Mouse (Mus musculus) liver, postnatal 0 days (tissue): ENCODE data around the gene Pop5.

Experiments used
- CTCF ChIP-seq: sonication (generic); IDR thresholded peaks from 2 replicates; pipeline ENCODE4 v1.5.1; 2016; ENCODE audit warnings: antibody characterized with exemption, low read depth
- EP300 ChIP-seq: IDR thresholded peaks from 2 replicates; pipeline ENCODE4 v1.6.1; 2016; ENCODE audit warnings: antibody characterized with exemption, low read depth, mild to moderate bottlenecking

DNA sequence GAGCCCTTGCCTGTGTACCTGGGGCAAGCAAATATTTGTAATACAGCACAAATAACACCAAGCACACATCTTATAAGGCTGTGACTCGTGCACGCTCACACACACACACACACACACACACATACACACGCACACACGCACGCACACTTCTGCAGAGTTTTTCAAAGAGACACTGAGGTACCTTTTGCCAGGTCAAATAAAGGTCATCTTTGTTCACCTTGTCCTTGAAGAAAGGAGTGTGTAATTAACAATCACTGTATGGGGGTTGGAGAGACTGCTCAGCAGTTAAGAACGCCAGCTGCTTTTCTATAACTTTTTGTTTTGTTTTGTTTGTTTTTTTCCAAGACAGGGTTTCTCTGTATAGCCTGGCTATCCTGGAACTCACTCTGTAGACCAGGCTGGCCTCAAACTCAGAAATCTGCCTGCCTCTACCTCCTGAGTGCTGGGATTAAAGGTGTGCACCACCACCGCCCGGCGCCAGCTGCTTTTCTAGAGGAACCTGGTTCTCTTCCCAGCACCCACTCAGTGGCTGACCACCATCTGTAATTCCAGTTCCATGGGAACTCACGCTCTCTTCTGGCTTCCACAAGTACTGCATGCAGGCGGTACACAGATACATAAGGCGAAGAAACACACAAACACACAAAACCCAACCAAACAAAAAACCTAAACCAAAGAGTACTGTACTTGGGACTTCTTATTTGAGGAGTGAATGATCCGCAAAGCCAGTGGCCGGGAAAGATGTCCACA, 2.4 kb upstream of the Pop5 start:
- no peak for TF ChIP-seq CTCF
- no peak for TF ChIP-seq EP300
